Mouse (Mus musculus) bone marrow macrophage, adult 2 months (primary cell): Measurements from ENCODE around the gene Trim63.

Source experiments
- CTCF ChIP-seq: IDR thresholded peaks from 2 replicates; pipeline ENCODE4 v1.5.1; 2012; ENCODE audit warnings: low read depth, mild to moderate bottlenecking, low read length, moderate library complexity
- POLR2A ChIP-seq: IDR thresholded peaks from 2 replicates; pipeline ENCODE4 v1.6.1; 2012; ENCODE audit warnings: mild to moderate bottlenecking, low read depth, low read length, borderline replicate concordance

DNA sequence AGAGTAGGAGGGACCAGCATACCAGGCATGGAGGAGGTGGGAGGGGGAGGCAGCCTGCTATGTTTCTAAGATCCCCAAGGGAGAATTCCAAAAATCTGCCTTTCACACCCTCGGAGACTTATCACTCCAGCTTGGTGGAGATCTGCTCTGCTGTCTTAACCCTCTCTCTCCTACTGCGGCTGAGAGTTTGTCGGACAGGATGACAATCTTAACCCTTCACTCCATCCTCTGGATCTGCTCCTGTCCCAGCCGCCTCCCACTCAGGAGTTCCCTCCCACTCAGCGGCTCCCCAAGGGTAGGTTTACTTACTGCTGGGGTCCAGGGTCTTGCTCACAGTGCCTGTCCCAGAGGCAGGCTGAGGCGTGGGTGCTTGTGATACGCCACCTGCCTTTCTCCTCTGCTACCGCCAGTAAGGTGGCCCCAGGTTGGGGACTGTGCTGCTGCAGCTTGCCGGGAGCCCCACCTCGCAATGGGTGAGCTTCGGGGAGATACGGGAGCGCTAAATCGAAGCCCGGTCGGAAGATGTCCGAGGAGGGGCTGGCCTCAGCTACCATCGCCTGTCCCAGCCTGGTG is 55.8 kb downstream of the Trim63 start:
- TF ChIP-seq CTCF (no peak), POLR2A (no peak)
